Mouse (Mus musculus): ENCODE measurements around the gene Dhx38.
A peak's percentile ranks its signal among the peaks of the same experiment; 100 is the strongest.

The Dhx38 gene

DNA sequence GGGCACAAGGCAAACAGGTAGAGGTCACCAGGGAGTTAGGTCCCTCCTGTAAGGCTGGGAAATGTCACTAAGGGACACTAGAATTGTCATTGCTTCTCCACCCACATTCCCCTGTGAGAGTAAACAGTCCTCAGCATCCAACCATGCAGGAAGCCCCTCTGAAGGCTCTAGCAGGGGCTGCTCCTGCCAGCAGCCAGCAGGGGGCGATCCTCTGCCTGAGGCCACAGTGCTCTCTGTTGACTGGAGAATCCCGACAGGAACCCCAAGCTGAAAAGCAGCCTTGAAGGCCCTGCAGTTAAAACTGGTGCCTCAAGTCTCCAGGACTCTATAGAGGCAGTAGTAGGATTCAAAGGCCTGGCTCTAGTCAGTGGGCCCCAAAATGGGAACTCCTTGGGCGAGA lies 14.0 kb downstream of the Dhx38 start:
- no peak for DNase-seq (ENCODE audit: low read depth, low spot score)

DNA sequence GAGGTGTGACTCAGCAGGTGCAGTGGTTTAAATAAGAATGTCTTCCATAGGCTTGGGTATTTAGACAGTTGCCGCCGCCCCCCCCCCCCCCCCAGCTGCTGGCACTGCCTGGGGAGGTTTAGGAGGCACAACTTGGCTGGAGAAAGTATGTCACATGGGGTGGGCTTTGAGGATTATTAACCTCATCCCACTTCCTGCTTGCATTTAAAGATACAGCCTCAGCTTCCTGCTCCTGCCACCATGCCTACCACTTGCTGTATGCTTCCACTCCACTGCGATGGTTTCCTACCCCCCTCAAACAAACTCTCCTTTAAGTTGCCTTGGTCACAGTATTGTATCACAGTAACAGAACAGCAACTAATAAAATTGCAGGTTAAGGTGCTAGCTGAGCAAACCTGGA lies 21.6 kb downstream of the Dhx38 start:
- DNase-seq (ENCODE audit: low read depth, low spot score): no peak

DNA sequence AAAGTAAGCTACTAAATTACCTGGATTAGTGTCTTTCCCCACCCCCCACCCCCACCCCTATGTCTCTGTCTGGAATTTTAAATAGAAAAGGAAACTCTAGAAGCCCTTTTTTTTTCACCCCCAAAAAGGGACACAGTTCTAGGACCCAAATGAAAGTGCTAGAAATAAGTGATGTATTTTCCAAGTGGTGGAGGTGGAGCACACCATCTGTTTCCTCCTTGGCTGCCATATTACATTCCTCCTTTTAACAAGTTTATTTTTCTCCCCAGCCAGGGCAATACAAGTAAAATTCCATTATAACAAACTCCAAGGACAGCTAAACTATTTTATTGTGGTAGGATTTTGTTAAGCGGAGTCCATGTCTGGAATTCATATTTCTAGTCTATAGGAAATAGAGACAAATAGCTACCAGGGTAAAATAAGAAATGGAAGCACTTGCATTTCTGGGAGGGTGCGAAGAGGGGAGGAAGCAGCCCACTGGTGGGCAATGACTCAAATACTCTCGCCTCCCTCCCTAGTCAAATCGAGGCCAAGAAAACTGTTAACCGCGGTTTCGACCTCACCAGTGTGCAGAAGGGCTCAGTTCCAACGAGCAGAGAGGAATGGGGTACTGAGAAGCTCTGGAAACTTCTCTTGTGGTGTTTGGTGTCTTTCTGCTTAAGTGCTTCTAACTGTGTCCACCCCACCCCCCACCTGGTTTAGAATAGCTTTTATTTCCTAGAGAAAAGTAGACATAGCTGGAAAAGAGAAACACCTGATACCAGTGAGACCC lies 22.7 kb downstream of the Dhx38 start:
- DNase-seq (ENCODE audit: low read depth, low spot score): no peak

- DNase-seq (ENCODE audit: low read depth, low spot score): no peak
Measured at GRCm38 (mm10) chr8:109542165-109542564, 23.5 kb downstream of the Dhx38 start.

DNA sequence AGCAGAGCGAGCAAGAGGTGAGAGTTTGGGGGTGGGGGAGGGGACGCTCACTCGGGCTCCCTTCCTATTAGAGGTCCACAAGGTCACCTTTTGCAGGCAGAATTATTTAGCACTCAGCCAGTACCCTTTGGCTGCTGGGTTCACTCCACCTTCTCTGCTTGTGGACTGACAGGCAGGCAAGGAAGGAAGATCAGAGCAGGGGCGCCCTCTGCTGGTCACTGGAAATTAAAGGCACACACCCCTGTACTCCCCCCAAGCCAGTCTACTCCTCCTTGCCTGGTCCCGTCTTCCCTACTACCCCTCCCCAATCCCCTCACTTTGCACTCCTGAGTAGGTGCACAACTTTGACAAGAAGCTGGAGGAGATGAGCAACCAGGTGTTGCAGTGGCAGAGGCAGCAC lies 29.0 kb downstream of the Dhx38 start:
- peak; percentile 35 for DNase-seq (ENCODE audit: low read depth, low spot score)

DNA sequence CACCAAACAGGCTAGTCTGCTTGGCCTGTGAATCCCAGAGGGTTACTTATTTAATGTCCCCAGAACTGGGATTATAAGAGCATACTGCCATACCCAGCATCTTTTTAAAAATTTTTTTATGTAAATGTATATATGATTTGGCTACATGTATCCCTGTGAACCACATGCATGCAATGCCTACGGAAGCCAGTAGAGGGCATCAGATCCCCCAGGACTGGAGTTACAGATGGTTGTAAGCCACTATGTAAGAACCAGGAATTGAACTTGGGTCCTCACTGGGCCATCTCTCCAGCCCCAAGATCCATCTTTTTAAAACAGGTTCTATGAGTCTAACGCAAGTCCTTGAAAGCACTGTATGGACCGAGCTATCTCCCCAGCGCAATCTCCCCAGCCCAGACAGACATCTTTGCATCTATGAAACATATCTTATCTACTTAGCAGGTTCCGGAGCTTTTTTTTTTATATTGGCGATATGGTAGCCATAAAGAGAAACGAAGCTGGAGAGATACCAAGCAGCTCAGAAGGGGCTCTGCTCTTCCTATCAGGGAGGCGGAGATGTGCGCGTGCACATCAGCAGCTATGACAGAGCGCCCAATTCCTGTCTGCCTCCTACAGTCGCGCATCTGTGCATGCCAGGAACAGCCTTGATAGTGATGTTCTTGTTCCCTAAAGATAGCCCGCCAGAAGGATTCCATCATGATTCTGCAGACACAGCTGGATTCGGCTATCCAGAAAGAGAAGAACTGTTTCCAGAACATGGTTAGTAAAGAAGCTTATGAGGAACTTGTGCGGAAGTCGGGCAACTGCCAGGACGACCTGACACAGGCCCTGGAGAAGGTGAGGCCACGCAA lies 30.3 kb downstream of the Dhx38 start:
- DNase-seq (ENCODE audit: low read depth, low spot score): peak; percentile 32

GRCm38 (mm10) chr8:109524008-109524407 lies 41.7 kb downstream of the Dhx38 start:
- DNase-seq (ENCODE audit: low read depth, low spot score): no peak

- no peak for DNase-seq (ENCODE audit: low read depth, low spot score)
Measured at GRCm38 (mm10) chr8:109505560-109505959, 60.1 kb downstream of the Dhx38 start.

DNA sequence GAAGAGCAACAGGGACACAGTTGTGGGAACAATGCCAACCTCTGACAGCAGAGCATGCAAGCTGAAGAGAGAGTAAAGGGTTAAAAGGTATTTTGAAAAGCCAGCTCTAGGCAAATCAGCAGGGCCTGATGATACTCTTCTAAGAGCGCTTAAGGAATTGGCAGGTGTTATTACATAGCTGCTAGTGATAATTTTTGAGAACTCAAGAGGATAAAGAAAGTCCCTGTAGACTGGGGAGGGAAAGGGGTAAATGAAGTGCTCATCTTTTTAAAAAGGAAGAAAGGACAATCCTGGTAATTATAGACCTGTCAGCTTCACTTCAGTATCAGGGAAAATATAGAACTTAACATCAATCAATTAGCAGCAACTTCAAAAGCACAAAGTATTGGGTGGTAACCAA lies 62.1 kb downstream of the Dhx38 start:
- DNase-seq (ENCODE audit: low read depth, low spot score): no peak

- DNase-seq (ENCODE audit: low read depth, low spot score): no peak
Measured at GRCm38 (mm10) chr8:109499009-109499717, 66.5 kb downstream of the Dhx38 start.

All from c-Kit-negative CD71-positive TER-119-positive erythroid progenitor cells, embryonic 14.5 days (primary cell).